Mouse (Mus musculus) liver, embryonic 14.5 days (tissue): ENCODE measurements at regions not wholly inside any gene's neighbourhood (a gene's known extent, or its start where the extent isn't known, plus 50 kb on each side); places are given as distances from the start of the nearest gene placed in this dataset.

Experiments
- CTCF ChIP-seq: IDR thresholded peaks from 2 replicates; pipeline ENCODE4 v1.5.1; 2016; ENCODE audit warnings: antibody characterized with exemption, low read depth, control low read depth
- EP300 ChIP-seq: IDR thresholded peaks from 2 replicates; pipeline ENCODE4 v1.6.1; 2016; ENCODE audit warnings: antibody characterized with exemption, low read depth

DNA sequence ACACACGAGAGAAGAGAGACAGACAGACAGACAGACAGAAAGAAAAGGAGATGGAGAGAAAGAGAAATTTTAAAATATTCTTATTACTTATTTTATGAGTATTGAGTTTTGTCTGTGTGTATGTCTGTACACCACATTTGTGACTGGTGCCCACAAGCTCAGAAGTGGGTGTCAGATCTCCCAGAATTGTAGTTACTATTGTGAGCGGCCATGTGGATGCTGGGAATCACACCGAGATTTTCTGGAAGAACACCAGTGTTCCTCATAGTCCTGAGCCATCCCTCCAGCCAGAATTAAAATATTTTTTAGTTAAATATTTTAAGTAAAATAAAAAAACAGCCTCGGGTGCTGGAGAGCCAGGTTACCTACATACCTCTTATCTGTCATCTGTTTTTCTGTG is 110.6 kb upstream of the Med13l start:
- TF ChIP-seq CTCF (no peak), EP300 (no peak)
